Mouse (Mus musculus): Measurements from ENCODE around the gene Adat3.
"Not testable (repeated sequence)": the region's sequence is repeated elsewhere in the genome, so short reads cannot be mapped to it uniquely, and the experiment has no call there.

The Adat3 gene

DNA sequence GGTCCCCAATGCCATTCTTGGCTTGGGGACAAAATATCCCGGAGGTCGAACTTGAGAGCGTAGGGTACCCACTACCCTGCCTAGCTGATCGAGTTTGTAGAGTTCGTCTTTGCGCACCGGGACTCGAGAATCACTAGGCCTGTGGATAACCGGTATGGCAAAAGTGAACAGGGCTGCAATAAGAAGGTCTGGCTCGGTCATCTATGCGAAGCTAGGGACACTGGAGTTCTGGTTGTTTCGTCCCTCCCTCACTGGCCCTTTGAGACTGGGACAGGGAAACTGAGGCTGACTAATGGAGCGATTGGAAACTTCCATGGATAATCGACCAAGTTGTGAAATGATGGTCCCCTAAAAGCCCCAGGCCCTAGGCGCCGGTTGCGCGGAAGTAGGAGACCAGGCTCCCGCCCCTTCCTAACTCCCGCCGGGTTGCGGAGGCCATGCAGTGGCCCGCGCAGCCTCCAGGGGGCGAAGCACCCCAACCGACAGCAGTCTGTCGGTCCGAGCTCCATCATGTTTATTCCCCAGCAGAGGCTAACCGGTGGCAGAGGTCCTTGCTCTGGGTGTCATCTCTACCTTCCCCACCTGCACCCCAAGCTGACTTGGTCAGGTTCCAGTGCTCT is 24.4 kb upstream of the Adat3 start:
- DNase-seq (ENCODE audit: low spot score), result peak; percentile 67

DNA sequence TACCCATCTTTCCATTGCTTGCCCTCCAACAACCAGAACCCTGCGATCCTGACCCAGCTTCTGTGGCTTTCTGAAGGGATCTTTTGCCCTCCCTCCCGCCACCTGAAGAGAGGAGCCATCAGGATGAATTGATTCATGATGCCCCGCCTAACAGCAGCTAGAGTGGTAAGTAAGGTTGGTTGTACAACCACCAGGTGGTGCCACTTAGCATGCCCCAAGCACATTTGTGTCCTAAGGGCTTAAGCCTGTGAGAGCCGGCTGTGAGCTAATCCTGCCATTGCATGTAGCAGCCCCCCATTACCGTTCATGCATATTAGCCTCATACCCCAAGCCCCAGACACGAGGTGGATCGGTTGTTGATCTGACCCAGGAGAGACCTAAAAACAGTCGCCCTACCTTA is 23.8 kb upstream of the Adat3 start:
- no peak for DNase-seq (ENCODE audit: low spot score)

DNA sequence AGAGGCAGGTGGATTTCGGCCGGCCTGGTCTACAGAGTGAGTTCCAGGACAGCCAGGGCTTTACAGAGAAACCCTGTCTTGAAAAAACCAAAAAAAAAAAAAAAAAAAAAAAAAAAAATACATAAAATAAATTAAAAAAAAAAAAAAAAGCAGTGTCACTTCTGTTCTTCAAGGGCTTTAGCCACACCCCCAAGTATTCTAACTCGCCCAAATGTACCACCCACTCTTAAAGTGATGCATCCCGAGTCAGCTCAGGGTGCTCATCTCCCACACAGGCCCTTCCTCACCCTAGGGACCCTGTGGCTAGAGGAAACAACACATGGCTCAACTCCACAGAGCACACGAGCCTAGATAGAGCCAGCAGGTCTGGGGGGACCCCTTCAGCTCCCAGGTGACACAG is 19.6 kb upstream of the Adat3 start:
- no peak for DNase-seq (ENCODE audit: low spot score)

DNA sequence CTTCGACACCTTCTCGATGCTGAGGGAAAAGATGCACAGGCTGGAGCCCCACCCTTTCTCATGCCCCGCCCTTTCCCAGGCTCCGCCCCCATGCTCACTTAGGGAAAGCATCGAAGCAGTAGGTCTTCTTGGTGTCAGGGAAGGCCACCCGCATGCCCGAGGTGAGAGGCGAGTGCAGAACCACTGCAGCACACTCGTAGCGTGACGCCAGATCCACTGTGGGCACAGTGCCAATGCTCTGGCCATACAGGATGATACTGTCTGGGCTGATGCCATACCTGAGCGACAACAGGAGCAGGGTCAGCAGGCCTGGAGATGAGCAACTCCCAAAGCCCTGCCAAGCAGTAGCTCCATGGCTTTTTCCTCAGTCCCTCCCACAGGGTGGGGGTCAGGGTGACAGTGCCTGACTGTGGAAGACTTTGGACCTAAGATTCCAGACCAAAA is 18.6 kb upstream of the Adat3 start:
- no peak for DNase-seq (ENCODE audit: low spot score)

DNA sequence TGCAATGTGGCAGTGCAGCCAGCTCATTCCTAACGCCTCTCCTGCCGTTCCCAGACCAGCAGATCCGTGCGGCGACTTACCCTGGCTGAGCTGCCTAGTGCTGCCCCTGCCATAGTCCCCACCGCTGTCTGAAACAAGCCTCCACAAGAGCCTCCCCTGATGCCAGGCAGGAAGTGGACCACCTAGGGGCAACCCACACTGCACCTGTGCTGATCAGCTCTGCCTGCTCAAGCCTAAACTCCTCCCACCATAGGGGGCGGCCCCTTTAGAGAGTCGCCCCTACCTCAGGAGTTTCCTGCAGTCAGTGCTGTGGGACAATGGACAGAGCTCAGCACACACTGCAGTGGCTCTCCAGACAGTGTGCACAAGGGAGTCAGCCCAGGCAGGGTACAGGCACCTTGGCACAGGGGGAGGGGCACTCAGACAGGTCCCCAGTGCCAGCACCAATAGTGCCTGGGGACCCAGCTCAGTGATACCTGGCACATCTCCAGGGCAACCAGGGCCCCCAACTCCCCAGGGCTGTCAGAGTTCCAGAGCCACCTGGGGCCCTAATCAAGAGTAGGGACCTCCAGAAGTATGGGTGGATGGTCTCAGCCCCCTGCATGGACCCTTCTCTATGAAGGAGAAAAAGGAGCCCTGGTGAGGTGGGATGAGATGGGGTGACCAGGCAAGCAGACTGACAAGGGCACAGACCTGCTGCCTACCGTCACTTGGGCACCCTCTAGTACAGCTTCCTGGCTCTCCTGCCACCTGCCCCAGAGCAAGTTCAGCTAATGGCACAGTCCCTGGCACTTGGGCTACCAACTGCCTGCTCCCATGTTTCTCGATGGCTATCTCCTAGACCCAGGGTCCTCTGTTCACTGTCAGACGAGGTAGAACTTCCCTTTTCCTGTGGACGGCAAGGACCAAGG is 17.8 kb upstream of the Adat3 start:
- DNase-seq (ENCODE audit: low spot score), result no peak

DNA sequence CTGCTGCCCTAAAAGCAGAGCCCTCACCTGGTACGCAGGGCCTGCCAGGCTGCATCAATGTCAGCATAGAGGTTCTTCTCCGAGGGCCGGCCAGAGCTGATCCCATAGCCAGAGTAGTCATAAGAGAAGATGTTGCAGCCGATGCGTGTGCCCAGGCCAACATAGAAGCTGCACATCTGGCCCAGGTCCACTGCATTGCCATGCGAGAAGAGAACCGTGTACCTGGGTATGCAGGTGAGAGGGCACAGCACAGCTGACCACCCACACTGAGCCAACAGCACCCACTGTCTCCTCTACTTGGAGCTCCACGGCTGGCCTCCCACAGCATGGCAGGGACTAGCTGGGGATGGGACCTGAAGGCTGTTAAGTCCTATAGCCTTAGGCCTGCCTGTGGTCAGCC is 17.1 kb upstream of the Adat3 start:
- no peak for DNase-seq (ENCODE audit: low spot score)

DNA sequence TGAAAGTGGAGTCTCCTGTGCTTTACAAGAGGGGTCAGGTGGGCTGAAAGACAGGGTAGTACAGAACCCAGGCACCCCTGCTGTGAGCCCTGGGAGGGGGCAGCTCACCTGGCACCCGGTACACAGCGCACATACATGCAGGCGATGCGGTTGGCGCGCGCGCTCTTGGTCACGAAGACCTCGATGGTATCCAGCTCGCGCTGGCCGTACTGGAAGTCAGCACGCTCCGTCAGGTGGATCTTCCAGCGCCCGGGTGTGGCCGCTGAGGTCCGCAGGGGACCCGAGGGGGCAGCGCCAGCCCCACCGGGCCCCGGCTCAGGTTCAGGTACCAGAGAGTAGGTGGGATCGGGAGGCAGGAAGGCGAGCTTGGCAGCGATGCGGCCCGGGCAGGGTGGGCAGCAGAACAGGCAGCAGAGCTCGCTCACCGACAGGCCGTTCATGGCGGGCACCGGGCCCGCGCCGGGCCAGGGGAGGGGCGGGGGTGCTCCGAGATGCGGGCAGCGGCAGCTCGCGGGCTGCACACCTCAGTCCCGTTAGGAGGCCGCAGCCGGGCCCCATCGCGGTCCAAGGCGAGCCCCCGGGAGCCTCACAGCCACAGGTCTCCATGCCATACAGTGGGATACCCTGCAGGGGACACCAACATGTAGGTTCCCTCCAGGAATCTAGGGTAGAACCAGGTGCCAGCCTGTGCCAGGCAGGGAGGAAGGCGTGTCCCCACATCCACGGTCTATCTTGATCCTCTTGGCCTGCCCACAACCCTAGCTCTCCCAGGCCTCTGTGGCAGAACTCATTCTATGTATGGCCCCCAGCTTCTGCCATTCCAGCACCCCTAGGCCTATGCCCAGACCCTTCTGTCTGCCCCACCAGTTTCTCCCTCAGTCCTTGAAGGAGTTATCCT is 16.0 kb upstream of the Adat3 start:
- no peak for DNase-seq (ENCODE audit: low spot score)

DNA sequence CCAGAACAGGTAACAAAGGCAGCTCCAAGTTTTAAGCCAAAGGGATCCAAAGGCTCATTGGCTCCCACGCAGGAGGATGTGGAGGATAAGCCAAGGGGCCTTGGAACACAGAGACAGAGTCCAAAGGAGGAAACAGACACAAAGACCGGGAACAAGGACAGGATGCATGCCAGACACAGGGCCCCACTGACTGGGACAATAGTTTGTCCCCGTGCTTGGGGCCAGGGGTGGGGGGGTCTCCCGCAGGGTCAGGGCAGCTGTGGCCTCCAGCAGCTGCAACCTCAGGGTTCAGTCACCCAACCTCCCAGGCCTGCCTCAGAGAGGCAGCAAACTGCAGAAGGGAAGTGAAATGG is 15.4 kb upstream of the Adat3 start:
- no peak for DNase-seq (ENCODE audit: low spot score)

DNA sequence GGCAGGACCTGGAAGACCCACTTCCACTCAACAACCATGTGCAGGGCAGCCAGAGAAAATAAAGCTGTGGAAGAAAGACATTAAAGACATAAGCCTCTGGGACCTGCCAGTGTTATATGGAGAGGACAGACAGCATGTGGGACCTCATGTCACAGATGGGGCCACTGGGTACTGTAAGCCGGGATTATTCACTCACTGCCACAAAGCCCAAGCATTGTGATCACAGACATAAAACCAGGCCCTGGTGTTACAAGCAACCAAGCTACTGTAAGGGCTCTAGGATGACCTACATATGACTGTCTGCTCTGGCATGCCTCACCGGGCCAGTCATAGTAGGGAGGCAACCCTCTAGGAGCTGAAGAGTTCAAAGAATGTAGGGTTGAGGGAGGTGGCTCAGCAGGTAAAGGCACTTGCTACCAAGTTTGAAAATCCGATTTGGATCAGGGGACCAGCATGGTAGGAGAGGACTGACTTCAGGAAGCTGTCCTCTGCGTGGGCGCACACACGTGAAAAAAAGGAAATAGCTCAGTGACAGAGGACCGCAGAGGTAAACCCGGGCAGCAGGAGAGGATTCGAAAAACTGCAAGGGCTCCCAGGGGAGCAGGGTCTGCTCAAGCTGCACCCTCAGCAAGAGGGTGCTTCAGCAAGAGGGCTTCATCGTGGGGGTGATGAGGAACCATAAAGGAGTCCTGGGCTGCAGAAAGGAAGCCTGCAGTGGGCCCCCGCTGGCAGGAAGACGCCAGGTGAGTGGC is 13.4 kb upstream of the Adat3 start:
- DNase-seq (ENCODE audit: low spot score), result no peak

DNA sequence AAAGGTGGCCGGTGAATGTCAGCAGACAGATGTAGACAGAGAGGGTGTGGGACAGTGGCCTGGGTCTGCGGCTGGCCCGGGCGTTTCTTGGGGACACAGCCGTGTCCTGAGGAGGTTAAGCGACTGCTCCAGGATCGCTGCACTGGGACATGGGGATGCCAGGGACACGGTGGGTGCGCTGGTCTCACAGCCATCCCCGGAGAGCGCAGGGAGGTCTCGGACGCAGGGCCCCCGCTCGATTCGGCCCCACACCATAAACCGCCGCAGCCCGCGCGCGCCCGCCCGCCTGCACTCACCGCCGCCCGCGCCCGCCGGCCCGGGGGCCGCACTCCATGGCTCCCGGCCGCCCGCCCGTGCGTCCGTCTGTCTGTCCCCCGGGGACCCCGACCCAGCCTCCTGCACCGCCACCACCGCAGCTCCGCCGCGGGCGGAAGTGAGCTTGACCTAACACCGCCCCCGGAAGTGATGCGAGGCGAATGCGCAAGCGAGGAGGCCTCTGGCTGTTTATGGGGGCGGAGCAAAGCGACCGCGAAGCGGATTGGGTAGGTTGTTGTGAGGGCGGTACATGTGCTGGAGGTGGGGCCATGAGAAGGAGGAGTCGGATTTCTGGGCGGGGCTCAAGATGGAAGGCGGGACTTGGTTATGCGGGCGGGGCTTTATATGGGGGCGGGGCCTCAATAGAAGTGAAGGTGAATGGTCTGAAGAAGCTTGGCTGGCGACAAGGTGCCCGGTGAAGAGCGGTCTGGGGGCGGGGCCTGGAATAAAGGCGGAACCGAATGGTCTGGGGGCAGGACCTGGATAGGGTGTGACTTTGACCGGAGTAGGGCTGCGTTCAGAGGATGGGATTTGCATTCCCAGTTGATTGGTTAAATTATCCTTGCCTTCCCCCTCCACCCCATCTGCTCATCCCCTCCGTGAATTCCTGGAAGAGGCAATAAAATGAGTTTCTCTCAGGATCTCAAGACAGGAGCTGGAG is 12.5 kb upstream of the Adat3 start, which contains the start of gene Abhd17a:
Abhd17a (minus strand) TSS at position 463 of the 976 bp plus-strand sequence.
- peak; percentile 94 for DNase-seq (ENCODE audit: low spot score)

DNA sequence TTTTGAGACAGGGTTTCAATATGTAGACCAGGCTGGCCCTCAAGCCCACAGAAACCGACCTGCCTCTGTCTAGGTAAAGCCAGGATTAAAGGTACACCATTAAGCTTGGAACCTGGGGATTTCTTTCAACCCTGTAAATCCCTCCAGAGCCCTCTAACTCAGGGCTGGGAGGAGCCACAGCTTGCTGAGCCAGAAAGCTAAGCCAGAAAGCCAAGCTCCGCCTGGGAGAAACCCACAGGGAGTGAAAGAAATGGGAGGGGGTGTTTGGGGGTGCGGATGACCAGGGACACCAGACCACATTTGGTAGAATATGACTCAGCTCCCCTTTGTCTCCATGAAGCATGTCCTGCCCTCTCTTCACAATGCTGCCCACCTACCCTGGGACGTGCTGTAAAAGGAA is 6.4 kb upstream of the Adat3 start:
- no peak for DNase-seq (ENCODE audit: low spot score)

DNA sequence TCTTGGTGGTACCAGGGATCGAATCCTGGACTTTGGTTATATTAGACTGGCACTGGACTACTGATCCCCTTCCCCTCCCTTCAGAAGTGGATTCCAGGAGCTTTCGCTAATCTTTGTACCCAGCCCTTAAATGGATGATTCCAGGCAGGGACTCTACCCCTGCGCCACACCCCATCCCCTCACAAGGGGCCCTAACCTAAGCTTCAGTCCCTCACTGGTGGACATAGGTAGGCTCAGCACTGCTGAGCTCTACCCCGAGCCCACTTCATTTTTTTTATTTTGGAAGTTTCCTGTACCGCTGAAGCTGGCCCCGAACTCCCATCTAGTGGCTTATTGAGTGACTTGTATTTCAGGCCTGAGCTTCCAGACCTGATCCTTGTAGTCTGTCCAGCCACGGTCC is 684 bp downstream of the Adat3 start:
- DNase-seq (ENCODE audit: low spot score), result no peak

DNA sequence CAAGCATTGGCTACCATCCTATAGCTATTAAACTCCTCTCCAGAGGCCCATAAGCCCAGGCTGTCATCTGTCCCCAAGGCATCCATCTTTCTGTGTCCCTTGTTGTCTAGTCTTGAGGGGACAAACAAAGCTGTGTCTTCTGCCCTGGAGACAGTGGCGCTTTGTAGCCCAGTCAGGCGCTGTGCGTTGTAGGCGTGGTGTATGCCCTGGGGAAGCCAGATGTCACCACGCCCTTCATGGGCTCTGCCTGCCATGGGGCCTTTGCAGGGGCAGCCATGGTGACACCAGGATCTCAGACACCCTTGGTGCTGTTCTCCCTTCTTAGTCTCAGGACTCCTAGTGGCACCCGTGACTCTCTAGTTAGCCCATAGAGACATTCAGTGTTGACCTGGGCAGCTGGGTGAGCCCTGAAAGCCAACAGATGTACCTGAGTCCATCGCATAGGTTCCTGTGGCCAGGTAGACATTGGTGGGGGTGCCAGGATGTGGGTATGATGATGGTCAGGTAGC is 1.4 kb downstream of the Adat3 start:
- no peak for DNase-seq (ENCODE audit: low spot score)

DNA sequence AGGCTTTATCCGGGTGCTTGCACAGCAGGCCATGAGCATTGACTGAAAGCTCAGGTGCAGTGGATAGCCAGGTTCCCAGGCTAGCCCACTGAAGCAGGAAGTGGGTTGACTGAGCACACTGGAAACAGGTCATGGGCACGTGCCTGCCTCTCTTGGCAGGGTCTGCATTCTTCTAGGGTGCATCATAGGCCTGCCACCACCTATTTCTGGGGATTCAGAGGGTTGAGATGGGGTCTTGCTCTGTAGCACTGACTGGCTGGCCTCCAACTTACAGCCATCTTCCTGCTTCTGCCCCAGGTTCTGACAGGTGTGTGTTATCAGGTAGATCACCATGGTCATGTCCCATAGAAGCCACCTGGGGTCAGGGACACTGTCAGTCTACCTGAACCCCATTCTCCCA is 2.3 kb downstream of the Adat3 start:
- DNase-seq (ENCODE audit: low spot score), result no peak

DNA sequence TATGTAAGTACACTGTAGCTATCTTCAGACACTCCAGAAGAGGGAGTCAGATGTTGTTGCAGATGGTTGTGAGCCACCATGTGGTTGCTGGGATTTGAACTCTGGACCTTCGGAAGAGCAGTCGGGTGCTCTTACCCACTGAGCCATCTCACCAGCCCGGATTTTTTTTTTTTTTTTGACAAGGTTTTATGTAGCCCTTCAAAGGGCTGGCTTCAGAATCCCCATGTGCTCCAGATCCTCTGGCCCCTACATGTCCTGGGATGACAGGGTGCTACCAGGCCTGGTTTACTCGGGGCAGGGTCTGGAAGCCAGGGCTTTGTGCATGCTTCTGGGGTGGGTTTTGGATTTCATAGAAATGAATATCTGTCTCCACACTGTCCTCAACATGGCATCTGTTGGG is 3.0 kb downstream of the Adat3 start, which contains the start of gene Gm49322:
Gm49322 (plus strand) TSS at position 301 of the 400 bp plus-strand sequence.
- not testable (repeated sequence) for DNase-seq (ENCODE audit: low spot score)

DNA sequence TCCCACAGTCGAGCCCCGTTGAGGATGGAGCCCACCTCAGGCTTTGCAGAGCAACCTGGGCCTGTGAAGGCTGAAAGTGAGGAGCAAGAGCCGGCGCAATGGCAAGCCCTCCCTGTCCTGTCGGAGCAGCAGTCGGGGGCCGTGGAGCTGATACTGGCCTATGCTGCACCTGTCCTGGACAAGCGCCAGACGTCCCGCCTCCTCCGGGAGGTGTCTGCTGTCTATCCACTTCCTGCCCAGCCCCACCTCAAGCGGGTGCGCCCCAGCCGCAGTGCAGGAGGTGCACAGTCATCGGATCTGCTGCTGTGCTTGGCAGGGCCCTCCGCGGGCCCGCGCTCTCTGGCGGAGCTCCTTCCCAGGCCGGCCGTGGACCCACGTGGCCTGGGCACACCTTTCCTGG is 3.6 kb downstream of the Adat3 start:
- no peak for DNase-seq (ENCODE audit: low spot score)

DNA sequence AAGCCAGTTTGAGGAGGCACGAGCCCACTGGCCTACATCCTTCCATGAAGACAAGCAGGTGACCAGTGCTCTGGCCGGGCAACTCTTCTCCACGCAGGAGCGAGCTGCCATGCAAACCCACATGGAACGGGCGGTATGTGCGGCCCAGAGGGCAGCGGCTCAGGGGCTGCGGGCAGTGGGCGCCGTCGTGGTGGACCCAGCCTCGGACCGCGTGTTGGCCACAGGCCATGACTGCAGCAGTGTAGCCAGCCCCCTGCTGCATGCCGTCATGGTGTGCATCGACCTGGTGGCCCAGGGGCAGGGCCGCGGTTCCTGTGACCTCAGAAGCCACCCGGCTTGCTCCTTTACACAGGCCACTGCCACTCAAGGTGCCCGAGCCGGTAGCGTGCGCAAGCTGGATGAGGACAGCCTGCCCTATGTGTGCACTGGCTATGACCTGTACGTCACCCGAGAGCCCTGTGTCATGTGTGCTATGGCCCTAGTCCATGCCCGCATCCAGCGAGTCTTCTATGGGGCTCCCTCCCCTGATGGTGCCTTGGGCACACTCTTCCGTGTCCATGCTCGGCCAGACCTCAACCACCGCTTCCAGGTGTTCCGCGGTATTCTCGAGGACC is 4.2 kb downstream of the Adat3 start:
- DNase-seq (ENCODE audit: low spot score), result no peak

DNA sequence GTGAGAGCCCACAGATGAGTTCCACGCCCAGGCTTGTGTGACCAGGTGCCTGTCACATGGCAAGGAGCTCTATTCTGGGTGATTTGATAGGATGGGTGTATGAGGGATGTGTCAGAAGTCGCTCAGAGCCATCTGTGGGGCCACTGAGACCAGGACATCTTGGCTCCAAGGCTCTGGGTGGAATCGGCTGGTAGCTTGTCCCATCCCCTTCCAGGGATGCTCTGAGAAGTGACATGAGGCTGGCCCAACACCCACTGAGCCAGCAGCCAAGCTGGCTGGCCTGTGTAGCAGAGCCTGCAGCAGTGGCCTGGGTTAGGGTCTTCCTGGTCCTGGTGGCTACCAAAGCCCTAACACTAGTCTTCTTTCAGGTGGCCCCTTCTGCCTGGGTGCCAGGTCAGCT is 5.8 kb downstream of the Adat3 start:
- DNase-seq (ENCODE audit: low spot score), result no peak

DNA sequence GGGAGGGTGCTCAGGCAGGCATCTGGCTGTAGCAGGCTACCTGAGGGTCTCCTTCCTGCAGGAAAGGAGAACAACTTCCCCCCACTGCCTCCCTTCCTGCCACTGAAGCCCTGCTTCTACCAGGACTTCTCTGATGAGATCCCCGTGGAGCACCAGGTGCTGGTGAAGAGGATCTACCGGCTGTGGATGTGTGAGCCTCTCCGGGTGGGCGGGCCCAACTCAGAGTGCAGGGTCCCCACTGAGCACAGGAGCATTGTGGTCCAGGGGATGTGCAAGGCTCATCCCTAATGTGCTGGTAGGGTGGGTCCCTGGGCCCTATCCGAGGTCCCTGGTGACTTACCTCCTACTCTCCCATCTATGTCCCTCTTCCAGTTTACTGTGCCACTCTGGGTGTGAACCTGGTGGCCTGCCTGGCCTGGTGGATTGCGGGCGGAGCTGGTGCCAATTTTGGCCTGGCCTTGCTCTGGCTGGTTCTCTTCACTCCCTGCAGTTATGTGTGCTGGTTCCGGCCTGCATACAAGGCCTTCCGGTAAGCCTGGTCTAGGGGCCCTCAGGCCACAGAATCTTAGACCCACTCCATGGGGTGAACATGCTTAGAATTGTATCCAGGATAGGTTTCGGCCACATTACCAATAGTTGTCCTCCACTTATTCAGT is 6.7 kb downstream of the Adat3 start:
- no peak for DNase-seq (ENCODE audit: low spot score)

All from ovary, adult 18-20 months (tissue).